ENCODE assay signal across 12 mouse cellular contexts in genomic region chr5:83518661-83519060, GRCm38 (mm10).
DNase-seq lines count a peak whose midpoint lies in the region; ATAC-seq and TF ChIP-seq lines count a peak whose summit lies in the region.
"Had no signal": no experiment of that assay in that cellular context is flagged by ENCODE, and none has a peak within 500 bp of the region (broad histone marks: within the 10 kb centered on the region; RNA-seq: fewer than 3 reads in every experiment).

No protein-coding gene starts in this region.

- no peak for ATAC-seq in heart, postnatal 0 days (ENCODE audit: insufficient read depth, low read depth)
- ATAC-seq in heart, embryonic 12.5 days (ENCODE audit: insufficient number of reproducible peaks, low FRiP score), result no peak
- peak; percentile 32; the same call in 1 of the 2 replicates for ATAC-seq in midbrain, embryonic 12.5 days (ENCODE audit: low FRiP score, low read depth)
- ATAC-seq in midbrain, embryonic 13.5 days, result no peak

- H3K9me3 ChIP-seq in heart, postnatal 0 days (replicated peaks; ENCODE audit: control insufficient read depth, low read length), result no peaks in the 10 kb centered on the region
- no peaks in the 10 kb centered on the region for H3K9me3 ChIP-seq in heart, embryonic 12.5 days (replicated peaks)
- H3K9me3 ChIP-seq in midbrain, embryonic 12.5 days, result no peaks in the 10 kb centered on the region
- no peaks in the 10 kb centered on the region for H3K9me3 ChIP-seq in midbrain, embryonic 13.5 days
- H3K9me3 ChIP-seq: embryonic facial prominence, embryonic 15.5 days; lung, embryonic 15.5 days had no signal

- peak; percentile 9 for DNase-seq in heart, postnatal 0 days (ENCODE audit: low spot score)
- peak; percentile 20 for DNase-seq in brain, embryonic 18.5 days (ENCODE audit: low read depth, low spot score)
- DNase-seq in Muller cell, postnatal 12 days (ENCODE audit: inconsistent ontology term), result no peak
- no peak for DNase-seq in ovary, postnatal 36 days (ENCODE audit: low spot score)
- no peak for DNase-seq in heart, adult 18-20 months
- DNase-seq: kidney, adult 11 months; thymus, postnatal 14 days had no signal

- no peak overlapping the region for H3K4me2 ChIP-seq in heart, postnatal 0 days (ENCODE audit: low read depth, low read length)
- H3K4me2 ChIP-seq in heart, embryonic 12.5 days, result no peak overlapping the region
- no peak overlapping the region for H3K4me2 ChIP-seq in midbrain, embryonic 12.5 days (replicated peaks)
- H3K4me2 ChIP-seq in midbrain, embryonic 13.5 days (replicated peaks), result no peak overlapping the region
- H3K4me2 ChIP-seq: embryonic facial prominence, embryonic 15.5 days; lung, embryonic 15.5 days had no signal

- WGBS in heart, postnatal 0 days, result 38% methylated on average over 1 of the region's 1 CpGs
- 58% methylated on average over 1 of the region's 1 CpGs for WGBS in heart, embryonic 12.5 days
- WGBS in midbrain, embryonic 12.5 days, result 63% methylated on average over 1 of the region's 1 CpGs
- WGBS in midbrain, embryonic 13.5 days, result 63% methylated on average over 1 of the region's 1 CpGs

- H3K27me3 ChIP-seq in heart, postnatal 0 days (ENCODE audit: control insufficient read depth, insufficient read depth, low read length), result no peaks in the 10 kb centered on the region
- H3K27me3 ChIP-seq in heart, embryonic 12.5 days (replicated peaks), result no peaks in the 10 kb centered on the region
- H3K27me3 ChIP-seq in midbrain, embryonic 12.5 days, result no peaks in the 10 kb centered on the region
- H3K27me3 ChIP-seq in midbrain, embryonic 13.5 days, result no peaks in the 10 kb centered on the region
- H3K27me3 ChIP-seq: embryonic facial prominence, embryonic 15.5 days; lung, embryonic 15.5 days had no signal

- TF ChIP-seq CTCF in heart, postnatal 0 days (IDR thresholded peaks at IDR 0.05; ENCODE audit: low read depth), result peak; percentile 56

- no peaks in the 10 kb centered on the region for H3K4me1 ChIP-seq in heart, postnatal 0 days (ENCODE audit: control insufficient read depth, insufficient read depth)
- H3K4me1 ChIP-seq in heart, embryonic 12.5 days (replicated peaks), result no peaks in the 10 kb centered on the region
- H3K4me1 ChIP-seq in midbrain, embryonic 12.5 days, result no peaks in the 10 kb centered on the region
- H3K4me1 ChIP-seq in midbrain, embryonic 13.5 days (replicated peaks), result no peaks in the 10 kb centered on the region
- H3K4me1 ChIP-seq: embryonic facial prominence, embryonic 15.5 days; lung, embryonic 15.5 days had no signal

- no peak for TF ChIP-seq EP300 in heart, postnatal 0 days (IDR thresholded peaks at IDR 0.05; ENCODE audit: low read depth)

- H3K27ac ChIP-seq in heart, postnatal 0 days (ENCODE audit: low read depth), result no peak overlapping the region
- H3K27ac ChIP-seq in heart, embryonic 12.5 days (ENCODE audit: poor library complexity, severe bottlenecking), result no peak overlapping the region
- no peak overlapping the region for H3K27ac ChIP-seq in midbrain, embryonic 12.5 days (replicated peaks)
- H3K27ac ChIP-seq in midbrain, embryonic 13.5 days, result no peak overlapping the region
- H3K27ac ChIP-seq: embryonic facial prominence, embryonic 15.5 days; lung, embryonic 15.5 days had no signal

- no peak overlapping the region for H3K9ac ChIP-seq in heart, postnatal 0 days (replicated peaks; ENCODE audit: low read depth, low read length)
- H3K9ac ChIP-seq in heart, embryonic 12.5 days, result no peak overlapping the region
- no peak overlapping the region for H3K9ac ChIP-seq in midbrain, embryonic 12.5 days (replicated peaks)
- no peak overlapping the region for H3K9ac ChIP-seq in midbrain, embryonic 13.5 days (replicated peaks)
- H3K9ac ChIP-seq: embryonic facial prominence, embryonic 15.5 days; lung, embryonic 15.5 days had no signal

- H3K4me3 ChIP-seq in heart, postnatal 0 days (ENCODE audit: low read depth, low read length), result no peak overlapping the region
- H3K4me3 ChIP-seq in heart, embryonic 12.5 days, result no peak overlapping the region
- H3K4me3 ChIP-seq in midbrain, embryonic 12.5 days, result no peak overlapping the region
- H3K4me3 ChIP-seq in midbrain, embryonic 13.5 days (replicated peaks), result no peak overlapping the region
- H3K4me3 ChIP-seq: embryonic facial prominence, embryonic 15.5 days; lung, embryonic 15.5 days had no signal

- H3K36me3 ChIP-seq in heart, postnatal 0 days (replicated peaks; ENCODE audit: control insufficient read depth, insufficient read depth, low read length), result no peaks in the 10 kb centered on the region
- no peaks in the 10 kb centered on the region for H3K36me3 ChIP-seq in heart, embryonic 12.5 days
- H3K36me3 ChIP-seq in midbrain, embryonic 12.5 days, result no peaks in the 10 kb centered on the region
- H3K36me3 ChIP-seq in midbrain, embryonic 13.5 days, result no peaks in the 10 kb centered on the region
- H3K36me3 ChIP-seq: embryonic facial prominence, embryonic 15.5 days; lung, embryonic 15.5 days had no signal

Comparison
In these comparisons a context has a peak if more than half of its experiments do, and no peak if none do; other contexts are left out.
1. DNase-seq: peak in heart, postnatal 0 days (single experiment) and brain, embryonic 18.5 days (single experiment); none in Muller cell, postnatal 12 days (single experiment), ovary, postnatal 36 days (single experiment) and heart, adult 18-20 months (0 of 2).